Mouse (Mus musculus) heart, embryonic 15.5 days (tissue): ENCODE data around the gene Plagl1. TPM values are rescaled to one million over a fixed set of nuclear protein-coding genes. Genes with fewer than 3 reads are reported as not detected.

ENCODE experiments used
- ATAC-seq: fragments of 200-750 bp; cut with Nextera tagmentation; replicated peaks from 2 replicates; pipeline ENCODE4 v1.8.0; 2017; ENCODE audit warnings: low read depth, moderate TSS enrichment; ENCODE audit not compliant: insufficient number of reproducible peaks, insufficient read depth, low FRiP score
- H3K27ac ChIP-seq: fragments of 300-500 bp; sonication (generic); 2 replicates; pipeline ENCODE4 v1.5.1; 2015; ENCODE audit warnings: mild to moderate bottlenecking, inconsistent platforms
- H3K27me3 ChIP-seq: fragments of 300-500 bp; sonication (generic); 2 replicates; pipeline ENCODE4 v1.6.1; 2015; ENCODE audit warnings: inconsistent platforms
- H3K36me3 ChIP-seq: fragments of 300-500 bp; sonication (generic); 2 replicates; pipeline ENCODE4 v1.6.1; 2015; ENCODE audit warnings: mild to moderate bottlenecking, inconsistent platforms
- H3K4me1 ChIP-seq: fragments of 300-500 bp; sonication (generic); replicated peaks from 2 replicates; pipeline ENCODE4 v1.6.1; 2015; ENCODE audit warnings: inconsistent platforms
- H3K4me2 ChIP-seq: fragments of 300-500 bp; sonication (generic); 2 replicates; pipeline ENCODE4 v1.6.1; 2015; ENCODE audit warnings: inconsistent platforms, mild to moderate bottlenecking, moderate library complexity
- H3K4me3 ChIP-seq: fragments of 300-500 bp; sonication (generic); 2 replicates; pipeline ENCODE4 v1.5.1; 2015; ENCODE audit warnings: mild to moderate bottlenecking, inconsistent platforms
- H3K9ac ChIP-seq: fragments of 300-500 bp; sonication (generic); 2 replicates; pipeline ENCODE4 v1.6.1; 2015; ENCODE audit warnings: mild to moderate bottlenecking, inconsistent platforms
- H3K9me3 ChIP-seq: fragments of 300-500 bp; sonication (generic); replicated peaks from 2 replicates; pipeline ENCODE4 v1.6.1; 2016; ENCODE audit warnings: inconsistent platforms
- WGBS: fragments of 180-500 bp; shearing (Covaris S2); methylation state at CpG from one replicate; pipeline ENCODE4 v1.1.7; 2015; ENCODE audit warnings: mixed read lengths; 5-methylcytosine and 5-hydroxymethylcytosine counted together
- polyA plus RNA-seq: library from polyadenylated mRNA; unstranded; fragments of >200 nt; fragmentation: Nextera tagmentation; extraction: Ambion mirVana; gene quantifications from 2 replicates; pipeline ENCODE4 v1.2.1, GENCODE M21; 2015

The Plagl1 gene
- polyA plus RNA-seq, 1 experiment from 2014 or later, result 165 TPM

GRCm38 (mm10) chr10:13135751-13136150 is 75.4 kb downstream of the Plagl1 start:
- WGBS, result 87% methylated on average over 7 of the region's 7 CpGs
- ATAC-seq, result no peak
- no peak overlapping the region for H3K27ac ChIP-seq
- H3K9ac ChIP-seq, result no peak overlapping the region
- no peak overlapping the region for H3K4me3 ChIP-seq
- no peaks in the 10 kb centered on the region for H3K27me3 ChIP-seq
- H3K4me1 ChIP-seq, result 0 out of 2 replicates have a peak, but pooled peaks cover 5% of the 10 kb centered on the region
- no peak overlapping the region for H3K4me2 ChIP-seq
- H3K36me3 ChIP-seq, result no peaks in the 10 kb centered on the region
- H3K9me3 ChIP-seq, result no peaks in the 10 kb centered on the region

- no peak overlapping the region for H3K4me2 ChIP-seq
- no peak for ATAC-seq
- H3K4me1 ChIP-seq, result 0 out of 2 replicates have a peak, but pooled peaks cover 5% of the 10 kb centered on the region
- H3K4me3 ChIP-seq, result no peak overlapping the region
- no peaks in the 10 kb centered on the region for H3K27me3 ChIP-seq
- 93% methylated on average over 6 of the region's 6 CpGs for WGBS
- H3K36me3 ChIP-seq, result no peaks in the 10 kb centered on the region
- no peak overlapping the region for H3K9ac ChIP-seq
- H3K9me3 ChIP-seq, result no peaks in the 10 kb centered on the region
- H3K27ac ChIP-seq, result no peak overlapping the region
Measured at GRCm38 (mm10) chr10:13137906-13138305, 77.6 kb downstream of the Plagl1 start.

GRCm38 (mm10) chr10:13140434-13140833 is 80.1 kb downstream of the Plagl1 start:
- Histone ChIP-seq H3K27ac (no peak overlapping the region), H3K9ac (no peak overlapping the region), H3K4me1 (0 out of 2 replicates have a peak, but pooled peaks cover 5% of the 10 kb centered on the region), H3K9me3 (no peaks in the 10 kb centered on the region), H3K36me3 (no peaks in the 10 kb centered on the region), H3K4me2 (no peak overlapping the region), H3K27me3 (no peaks in the 10 kb centered on the region), H3K4me3 (no peak overlapping the region)
- no peak for ATAC-seq
- WGBS, result 65% methylated on average over 2 of the region's 2 CpGs

- no peak overlapping the region for H3K9ac ChIP-seq
- H3K4me2 ChIP-seq, result no peak overlapping the region
- H3K27ac ChIP-seq, result no peak overlapping the region
- no peak overlapping the region for H3K4me3 ChIP-seq
- WGBS, result 84% methylated on average over 3 of the region's 3 CpGs
- no peaks in the 10 kb centered on the region for H3K4me1 ChIP-seq
- ATAC-seq, result no peak
- H3K36me3 ChIP-seq, result no peaks in the 10 kb centered on the region
- no peaks in the 10 kb centered on the region for H3K9me3 ChIP-seq
- no peaks in the 10 kb centered on the region for H3K27me3 ChIP-seq
Measured at GRCm38 (mm10) chr10:13150435-13150834, 90.1 kb downstream of the Plagl1 start.

GRCm38 (mm10) chr10:13151353-13151752 is 91.0 kb downstream of the Plagl1 start:
- Histone ChIP-seq H3K9ac (no peak overlapping the region), H3K27ac (no peak overlapping the region), H3K36me3 (no peaks in the 10 kb centered on the region), H3K4me1 (no peaks in the 10 kb centered on the region), H3K4me2 (no peak overlapping the region), H3K27me3 (no peaks in the 10 kb centered on the region), H3K9me3 (no peaks in the 10 kb centered on the region), H3K4me3 (no peak overlapping the region)
- WGBS, result 61% methylated on average over 5 of the region's 5 CpGs
- ATAC-seq, result no peak

- no peak for ATAC-seq
- WGBS, result 86% methylated on average over 4 of the region's 4 CpGs
- no peak overlapping the region for H3K9ac ChIP-seq
Measured at GRCm38 (mm10) chr10:13152811-13153364, 92.6 kb downstream of the Plagl1 start.

GRCm38 (mm10) chr10:13155377-13155776 is 95.1 kb downstream of the Plagl1 start:
- Histone ChIP-seq H3K9ac (no peak overlapping the region), H3K27me3 (no peaks in the 10 kb centered on the region), H3K36me3 (no peaks in the 10 kb centered on the region), H3K27ac (no peak overlapping the region), H3K4me3 (no peak overlapping the region), H3K9me3 (no peaks in the 10 kb centered on the region), H3K4me1 (no peaks in the 10 kb centered on the region), H3K4me2 (no peak overlapping the region)
- no peak for ATAC-seq
- 83% methylated on average over 5 of the region's 5 CpGs for WGBS

More at GRCm38 (mm10) chr10:13152811-13153364, 92.6 kb downstream of the Plagl1 start:
- H3K27me3 ChIP-seq, result no peaks in the 10 kb centered on the region
- no peak overlapping the region for H3K27ac ChIP-seq
- H3K4me1 ChIP-seq, result no peaks in the 10 kb centered on the region
- H3K4me2 ChIP-seq, result no peak overlapping the region
- H3K36me3 ChIP-seq, result no peaks in the 10 kb centered on the region
- no peaks in the 10 kb centered on the region for H3K9me3 ChIP-seq
- no peak overlapping the region for H3K4me3 ChIP-seq

GRCm38 (mm10) chr10:13160913-13161312 is 100.6 kb downstream of the Plagl1 start:
- no peak overlapping the region for H3K27ac ChIP-seq
- H3K27me3 ChIP-seq, result no peaks in the 10 kb centered on the region
- H3K9me3 ChIP-seq, result no peaks in the 10 kb centered on the region
- no peak for ATAC-seq
- no peaks in the 10 kb centered on the region for H3K36me3 ChIP-seq
- H3K4me3 ChIP-seq, result no peak overlapping the region
- no peak overlapping the region for H3K4me2 ChIP-seq
- WGBS, result 91% methylated on average over 4 of the region's 4 CpGs
- peaks cover 8% of the 10 kb centered on the region for H3K4me1 ChIP-seq
- no peak overlapping the region for H3K9ac ChIP-seq

- 30% methylated on average over 4 of the region's 4 CpGs for WGBS
- H3K4me2 ChIP-seq, result no peak overlapping the region
- no peaks in the 10 kb centered on the region for H3K9me3 ChIP-seq
- H3K9ac ChIP-seq, result no peak overlapping the region
- H3K4me1 ChIP-seq, result peaks cover 8% of the 10 kb centered on the region
- H3K27ac ChIP-seq, result 0 out of 2 replicates have a peak overlapping the region, but pooled peaks have one; percentile 20
- H3K36me3 ChIP-seq, result no peaks in the 10 kb centered on the region
- ATAC-seq, result no peak
- no peak overlapping the region for H3K4me3 ChIP-seq
- no peaks in the 10 kb centered on the region for H3K27me3 ChIP-seq
Measured at GRCm38 (mm10) chr10:13162031-13162430, 101.7 kb downstream of the Plagl1 start.

- 0 out of 2 replicates have a peak, but pooled peaks have one; percentile 24 for ATAC-seq
- Histone ChIP-seq H3K27me3 (no peaks in the 10 kb centered on the region), H3K36me3 (no peaks in the 10 kb centered on the region), H3K4me3 (no peak overlapping the region), H3K9ac (no peak overlapping the region), H3K4me2 (no peak overlapping the region), H3K4me1 (peaks cover 28% of the 10 kb centered on the region), H3K27ac (peak overlapping the region; percentile 52), H3K9me3 (no peaks in the 10 kb centered on the region)
- WGBS, result 50% methylated on average over 5 of the region's 5 CpGs
Measured at GRCm38 (mm10) chr10:13168461-13168860, 108.2 kb downstream of the Plagl1 start.

GRCm38 (mm10) chr10:13170739-13171448 is 110.6 kb downstream of the Plagl1 start:
- Histone ChIP-seq H3K4me3 (no peak overlapping the region), H3K4me2 (no peak overlapping the region), H3K36me3 (no peaks in the 10 kb centered on the region), H3K4me1 (peaks cover 28% of the 10 kb centered on the region), H3K9me3 (no peaks in the 10 kb centered on the region), H3K27ac (peak overlapping the region; percentile 65), H3K27me3 (no peaks in the 10 kb centered on the region), H3K9ac (no peak overlapping the region)
- 30% methylated on average over 12 of the region's 12 CpGs for WGBS
- ATAC-seq, result no peak; the same call in 1 of the 2 replicates

- Histone ChIP-seq H3K9me3 (no peaks in the 10 kb centered on the region), H3K36me3 (peaks cover 1% of the 10 kb centered on the region; the same call in 1 of the 2 replicates), H3K4me1 (peaks cover 28% of the 10 kb centered on the region), H3K4me2 (no peak overlapping the region), H3K4me3 (no peak overlapping the region), H3K27me3 (no peaks in the 10 kb centered on the region), H3K27ac (peak overlapping the region; percentile 65), H3K9ac (no peak overlapping the region)
- WGBS, result 52% methylated on average over 2 of the region's 2 CpGs
- no peak for ATAC-seq
Measured at GRCm38 (mm10) chr10:13171461-13171860, 111.2 kb downstream of the Plagl1 start.
